Mouse (Mus musculus): ENCODE data around the gene Lrch1.

- TF ChIP-seq POLR2A (IDR thresholded peaks at IDR 0.05; ENCODE audit: insufficient read depth, low read depth, low read length) = no peak
- no peak for TF ChIP-seq CTCF (IDR thresholded peaks at IDR 0.05)
These were observed 76.5 kb downstream of the Lrch1 start for GRCm38 (mm10) chr14:74871220-74871619.
